Mouse (Mus musculus) ES-Bruce4 (cell line): ENCODE results near the gene Glipr1. TPM values are rescaled to one million over a fixed set of nuclear protein-coding genes. Genes with fewer than 3 reads are reported as not detected.

ENCODE experiments used
- H3K27ac ChIP-seq: 2 replicates; pipeline ENCODE4 v1.5.1; 2012; ENCODE audit warnings: low read length, inconsistent platforms; ENCODE audit not compliant: insufficient read depth
- H3K27me3 ChIP-seq: 2 replicates; pipeline ENCODE4 v1.6.1; 2012; ENCODE audit warnings: mild to moderate bottlenecking, low read length, inconsistent platforms; ENCODE audit not compliant: control insufficient read depth, poor library complexity, insufficient read depth, severe bottlenecking
- H3K36me3 ChIP-seq: 2 replicates; pipeline ENCODE4 v1.6.1; 2012; ENCODE audit warnings: inconsistent platforms, mild to moderate bottlenecking, low read length, moderate library complexity; ENCODE audit not compliant: control insufficient read depth, poor library complexity, insufficient read depth, severe bottlenecking
- H3K4me1 ChIP-seq: one replicate; pipeline ENCODE4 v1.8.1; 2011; ENCODE audit warnings: low read length; ENCODE audit not compliant: control insufficient read depth, insufficient read depth
- H3K4me3 ChIP-seq: 2 replicates; pipeline ENCODE4 v1.5.1; 2011; ENCODE audit warnings: low read depth, mild to moderate bottlenecking, low read length
- H3K9ac ChIP-seq: 2 replicates; pipeline ENCODE4 v1.6.1; 2012; ENCODE audit warnings: low read depth, mild to moderate bottlenecking, inconsistent platforms; ENCODE audit not compliant: poor library complexity, severe bottlenecking
- H3K9me3 ChIP-seq: replicated peaks from 2 replicates; pipeline ENCODE4 v1.6.1; 2012; ENCODE audit warnings: mild to moderate bottlenecking, low read length, inconsistent platforms; ENCODE audit not compliant: control insufficient read depth, poor library complexity, insufficient read depth, severe bottlenecking
- CTCF ChIP-seq: IDR thresholded peaks from one replicate; pipeline ENCODE4 v1.8.1; 2011; ENCODE audit warnings: low read depth, low read length
- EP300 ChIP-seq: IDR thresholded peaks from 2 replicates; pipeline ENCODE4 v1.6.1; 2011; ENCODE audit warnings: low read depth, low read length; ENCODE audit not compliant: insufficient read depth
- POLR2A ChIP-seq: IDR thresholded peaks from one replicate; pipeline ENCODE4 v1.8.1; 2011; ENCODE audit warnings: low read length; ENCODE audit not compliant: insufficient read depth
- polyA plus RNA-seq: library from polyadenylated mRNA; stranded (reverse); fragments of >200 nt; gene quantifications from 2 replicates; pipeline ENCODE4 v1.2.4, GENCODE M21; 2011; ENCODE audit warnings: low read depth; ENCODE audit not compliant: missing spikeins, insufficient read depth, insufficient read length

Gene Glipr1
- polyA plus RNA-seq, 1 experiment: not detected

DNA sequence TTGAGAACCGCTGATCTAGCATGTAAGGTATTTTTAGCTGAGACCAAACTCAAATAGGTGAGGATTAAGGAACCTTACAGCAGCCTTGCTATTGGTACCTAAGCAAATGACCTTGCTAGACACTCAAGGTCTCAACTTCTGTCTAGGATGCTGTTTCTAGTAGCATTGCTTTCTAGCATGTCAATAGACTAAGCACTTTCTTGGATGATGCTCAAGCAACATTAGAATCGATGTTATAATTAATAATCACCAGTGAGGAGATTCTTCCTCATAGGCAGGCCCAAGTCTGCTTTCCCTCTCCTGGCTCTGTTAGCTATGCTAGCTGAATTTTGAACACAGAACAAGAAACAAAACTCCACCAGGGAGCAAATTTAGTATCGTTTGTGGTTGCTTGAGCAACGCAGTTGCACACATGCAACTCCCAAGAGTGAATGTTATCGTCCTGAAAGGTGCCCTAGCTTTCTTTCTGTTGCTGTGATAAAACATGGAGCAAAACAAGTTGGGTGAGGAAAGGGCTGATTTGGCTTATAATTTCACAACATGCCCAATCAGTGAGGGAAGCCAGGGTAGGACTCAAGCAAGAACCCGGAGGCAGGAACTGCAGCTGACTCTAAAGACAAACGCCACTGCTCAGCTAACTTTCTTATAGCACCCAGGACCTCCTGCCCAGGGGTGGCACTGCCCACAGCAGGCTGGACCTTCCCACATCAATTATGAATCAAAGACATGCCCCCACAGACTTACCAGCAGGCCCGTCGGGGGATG lies 493 bp downstream of the Glipr1 start:
- TF ChIP-seq EP300 (no peak), POLR2A (no peak), CTCF (no peak)
- no peaks in the 10 kb centered on the region for H3K27me3 ChIP-seq
- no peak overlapping the region for H3K27ac ChIP-seq
- H3K4me1 ChIP-seq: no peaks in the 10 kb centered on the region
- H3K9me3 ChIP-seq: no peaks in the 10 kb centered on the region
- H3K4me3 ChIP-seq: no peak overlapping the region
- no peaks in the 10 kb centered on the region for H3K36me3 ChIP-seq
- H3K9ac ChIP-seq: no peak overlapping the region

DNA sequence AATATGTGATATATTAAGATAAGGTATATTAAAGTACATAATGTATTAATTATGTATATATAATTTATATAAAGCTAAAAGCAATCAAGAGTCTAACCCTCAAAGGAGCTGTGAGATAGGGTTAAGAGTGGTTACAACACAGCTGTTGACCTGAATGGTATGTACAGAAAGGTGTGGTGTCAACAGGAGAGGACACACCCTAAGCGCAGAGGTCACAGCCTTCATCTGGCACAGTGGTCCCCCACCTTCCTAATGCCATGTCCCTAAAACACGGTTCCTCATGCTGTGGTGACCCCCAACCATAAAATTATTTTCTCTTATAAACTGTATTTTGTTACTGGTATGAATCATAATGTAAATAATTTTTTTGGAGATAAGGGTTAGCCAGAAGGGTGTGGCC lies 1.1 kb downstream of the Glipr1 start:
- no peaks in the 10 kb centered on the region for H3K27me3 ChIP-seq
- no peak overlapping the region for H3K4me3 ChIP-seq
- no peak overlapping the region for H3K9ac ChIP-seq
- no peaks in the 10 kb centered on the region for H3K9me3 ChIP-seq
- no peaks in the 10 kb centered on the region for H3K36me3 ChIP-seq
- no peaks in the 10 kb centered on the region for H3K4me1 ChIP-seq
- no peak for TF ChIP-seq POLR2A
- TF ChIP-seq CTCF: no peak
- no peak for TF ChIP-seq EP300
- no peak overlapping the region for H3K27ac ChIP-seq

DNA sequence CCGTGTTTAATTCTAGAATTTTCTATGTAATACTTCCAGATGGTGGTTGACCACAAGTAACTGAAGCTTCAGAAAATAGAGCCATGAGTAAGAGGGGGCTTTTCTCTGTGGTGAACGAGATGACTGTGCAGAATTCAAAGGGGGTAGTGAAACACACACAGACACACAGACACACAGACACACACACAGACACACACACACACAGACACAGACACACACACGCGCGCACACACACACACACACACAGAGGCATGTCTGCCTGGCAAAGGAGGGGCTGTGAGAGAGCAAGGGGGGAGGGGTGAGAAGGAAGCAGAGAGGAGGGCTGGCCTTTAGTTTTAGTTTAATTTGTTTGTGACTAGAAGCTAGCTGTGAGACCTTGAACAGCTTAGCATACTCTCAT lies 1.9 kb downstream of the Glipr1 start:
- no peak overlapping the region for H3K4me3 ChIP-seq
- no peak overlapping the region for H3K9ac ChIP-seq
- H3K9me3 ChIP-seq: no peaks in the 10 kb centered on the region
- no peaks in the 10 kb centered on the region for H3K27me3 ChIP-seq
- no peak overlapping the region for H3K27ac ChIP-seq
- H3K36me3 ChIP-seq: no peaks in the 10 kb centered on the region
- H3K4me1 ChIP-seq: no peaks in the 10 kb centered on the region
- TF ChIP-seq CTCF (no peak), EP300 (no peak), POLR2A (no peak)

DNA sequence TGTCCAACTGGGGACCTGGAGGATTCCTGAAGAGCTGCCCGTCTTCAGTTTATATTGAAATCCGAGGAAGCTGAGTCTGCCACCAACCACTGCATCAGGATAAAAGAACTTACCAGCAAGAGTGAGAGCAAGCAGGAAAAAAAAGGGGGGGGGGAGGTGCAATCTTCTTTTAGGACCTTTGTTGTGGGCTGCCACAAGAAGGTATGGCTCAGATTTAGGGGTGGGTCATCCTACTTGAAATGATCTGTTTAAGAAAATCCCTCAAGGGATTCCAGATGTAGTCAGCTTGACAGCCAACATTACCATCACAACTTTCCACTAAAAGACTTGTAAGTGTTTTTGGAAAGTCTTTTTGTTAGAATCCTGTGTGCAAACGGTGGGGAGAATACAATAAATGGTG lies 2.7 kb downstream of the Glipr1 start:
- TF ChIP-seq EP300 (no peak), POLR2A (no peak), CTCF (no peak)
- Histone ChIP-seq H3K27ac (no peak overlapping the region), H3K36me3 (no peaks in the 10 kb centered on the region), H3K9ac (no peak overlapping the region), H3K4me1 (no peaks in the 10 kb centered on the region), H3K4me3 (no peak overlapping the region), H3K9me3 (no peaks in the 10 kb centered on the region), H3K27me3 (no peaks in the 10 kb centered on the region)

DNA sequence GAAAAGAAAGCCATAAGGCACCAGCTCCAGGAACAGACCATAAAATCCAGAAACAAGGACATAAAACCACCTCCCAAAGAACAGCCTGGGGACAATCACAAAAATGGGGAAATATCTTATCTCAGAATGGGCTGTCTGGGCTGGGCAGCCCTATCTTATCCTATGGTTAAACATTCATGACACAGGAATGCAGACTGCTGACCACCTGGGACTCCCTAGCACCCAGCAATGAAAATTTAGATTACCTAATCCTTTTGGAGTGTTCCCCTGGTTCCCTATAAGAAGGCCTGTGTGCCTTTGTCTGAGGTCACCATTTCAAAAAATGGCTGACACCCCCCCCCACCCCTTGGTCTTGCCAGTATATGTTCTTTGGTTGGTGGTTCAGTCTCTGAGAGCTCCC lies 4.8 kb downstream of the Glipr1 start:
- Histone ChIP-seq H3K27ac (no peak overlapping the region), H3K9me3 (no peaks in the 10 kb centered on the region), H3K4me1 (no peaks in the 10 kb centered on the region), H3K27me3 (no peaks in the 10 kb centered on the region), H3K36me3 (no peaks in the 10 kb centered on the region), H3K9ac (no peak overlapping the region), H3K4me3 (no peak overlapping the region)
- TF ChIP-seq CTCF (no peak), EP300 (no peak), POLR2A (no peak)

DNA sequence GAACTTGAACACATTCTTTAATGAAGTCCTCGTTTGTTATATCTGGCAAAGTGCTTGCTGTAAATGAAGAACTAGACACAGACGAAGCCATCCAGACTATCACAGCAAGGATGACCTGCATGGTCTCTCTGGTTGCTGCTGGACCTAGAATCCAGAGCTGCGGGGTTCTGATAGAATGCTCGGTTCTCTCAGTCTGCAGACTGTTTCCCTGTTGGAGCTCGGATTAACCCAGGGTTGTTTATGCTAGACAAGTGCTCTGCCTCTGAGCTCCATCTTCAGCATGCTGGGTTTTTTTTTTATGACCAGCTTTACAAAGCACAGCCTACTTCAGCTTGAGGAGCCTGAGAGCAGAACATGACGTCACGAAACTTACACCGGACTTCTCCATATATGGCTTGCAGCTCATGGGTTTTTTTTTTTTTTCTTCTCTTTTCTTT lies 5.5 kb downstream of the Glipr1 start:
- Histone ChIP-seq H3K27ac (no peak overlapping the region), H3K9ac (no peak overlapping the region), H3K27me3 (no peaks in the 10 kb centered on the region), H3K4me1 (no peaks in the 10 kb centered on the region), H3K4me3 (no peak overlapping the region), H3K9me3 (no peaks in the 10 kb centered on the region), H3K36me3 (no peaks in the 10 kb centered on the region)
- no peak for TF ChIP-seq EP300
- TF ChIP-seq POLR2A: no peak
- TF ChIP-seq CTCF: no peak
